Mouse (Mus musculus) hindbrain, embryonic 14.5 days (tissue): Measurements from ENCODE around the gene S100g. TPM values are rescaled to one million over a fixed set of nuclear protein-coding genes. Genes with fewer than 3 reads are reported as not detected.

Experiments
- ATAC-seq: fragments of 200-750 bp; cut with Nextera tagmentation; 2 replicates; pipeline ENCODE4 v1.8.0; 2017; ENCODE audit warnings: moderate number of reproducible peaks, mild to moderate bottlenecking, moderate TSS enrichment, moderate library complexity; ENCODE audit not compliant: low FRiP score
- DNase-seq: peaks from one replicate; pipeline ENCODE4 v3.0.0-alpha.2; 2015; ENCODE audit warnings: low spot score
- H3K27ac ChIP-seq: fragments of 300-500 bp; sonication (generic); 2 replicates; pipeline ENCODE4 v1.5.1; 2014; ENCODE audit warnings: mild to moderate bottlenecking, moderate library complexity
- H3K27me3 ChIP-seq: fragments of 300-500 bp; sonication (generic); 2 replicates; pipeline ENCODE4 v1.6.1; 2014; ENCODE audit warnings: mild to moderate bottlenecking, low read length, mixed read lengths; ENCODE audit not compliant: control insufficient read depth, insufficient read depth
- H3K36me3 ChIP-seq: fragments of 300-500 bp; sonication (generic); replicated peaks from 2 replicates; pipeline ENCODE4 v1.6.1; 2014; ENCODE audit not compliant: control insufficient read depth, insufficient read depth
- H3K4me1 ChIP-seq: fragments of 300-500 bp; sonication (generic); replicated peaks from 2 replicates; pipeline ENCODE4 v1.6.1; 2014; ENCODE audit warnings: antibody characterized with exemption, low read length, mixed read lengths; ENCODE audit not compliant: control insufficient read depth, insufficient read depth
- H3K4me2 ChIP-seq: fragments of 300-500 bp; sonication (generic); replicated peaks from 2 replicates; pipeline ENCODE4 v1.6.1; 2014; ENCODE audit warnings: mild to moderate bottlenecking, moderate library complexity
- H3K4me3 ChIP-seq: fragments of 300-500 bp; sonication (generic); replicated peaks from 2 replicates; pipeline ENCODE4 v1.5.1; 2014; ENCODE audit warnings: mild to moderate bottlenecking, low read length
- H3K9ac ChIP-seq: fragments of 300-500 bp; sonication (generic); 2 replicates; pipeline ENCODE4 v1.6.1; 2014
- H3K9me3 ChIP-seq: fragments of 300-500 bp; sonication (generic); 2 replicates; pipeline ENCODE4 v1.6.1; 2016; ENCODE audit warnings: low read length; ENCODE audit not compliant: control insufficient read depth
- WGBS: fragments of 180-500 bp; shearing (Covaris S2); extraction: QIAGEN DNeasy Blood & Tissue Kit; methylation state at CpG from one replicate; pipeline ENCODE4 v1.1.7; 2014; 5-methylcytosine and 5-hydroxymethylcytosine counted together
- polyA plus RNA-seq: library from polyadenylated mRNA; unstranded; fragments of >200 nt; fragmentation: Nextera tagmentation; extraction: Ambion mirVana; gene quantifications from 2 replicates; pipeline ENCODE4 v1.2.1, GENCODE M21; 2014

S100g gene
- 1.3 and 1.4 TPM in 2 replicates for polyA plus RNA-seq

DNA sequence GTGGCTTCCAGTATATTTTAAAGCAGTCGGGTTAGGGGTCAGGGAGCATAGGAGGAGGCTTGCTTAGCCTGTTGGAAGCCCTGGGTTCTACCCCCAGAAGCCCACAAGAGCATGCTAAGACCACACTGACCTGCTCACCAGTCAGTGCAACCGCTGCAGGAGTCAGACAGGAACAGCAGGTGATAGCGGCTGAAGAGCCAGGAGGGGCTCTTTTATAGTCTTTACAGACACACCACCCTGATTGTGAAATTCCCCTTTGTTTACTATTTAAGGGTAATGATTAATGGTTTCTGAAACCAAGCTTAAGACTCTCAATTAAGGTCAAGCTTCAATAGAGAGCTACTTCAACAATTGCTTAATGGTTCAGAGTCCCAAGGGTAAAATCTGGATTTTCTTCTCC is at the start of gene S100g:
S100g (minus strand) TSS at position 217 of the 400 bp plus-strand sequence.
- no peak for DNase-seq
- WGBS = 34% methylated on average over 3 of the region's 3 CpGs
- H3K9me3 ChIP-seq = no peaks in the 10 kb centered on the region
- H3K4me2 ChIP-seq = no peak within 1 kb of the TSS
- no peak within 1 kb of the TSS for H3K27ac ChIP-seq
- ATAC-seq = no peak
- no peak within 1 kb of the TSS for H3K9ac ChIP-seq
- peaks cover 18% of the 10 kb centered on the region; the same call in 1 of the 2 replicates for H3K27me3 ChIP-seq
- no peaks in the 10 kb centered on the region for H3K4me1 ChIP-seq
- no peaks in the 10 kb centered on the region for H3K36me3 ChIP-seq
- no peak within 1 kb of the TSS for H3K4me3 ChIP-seq

DNA sequence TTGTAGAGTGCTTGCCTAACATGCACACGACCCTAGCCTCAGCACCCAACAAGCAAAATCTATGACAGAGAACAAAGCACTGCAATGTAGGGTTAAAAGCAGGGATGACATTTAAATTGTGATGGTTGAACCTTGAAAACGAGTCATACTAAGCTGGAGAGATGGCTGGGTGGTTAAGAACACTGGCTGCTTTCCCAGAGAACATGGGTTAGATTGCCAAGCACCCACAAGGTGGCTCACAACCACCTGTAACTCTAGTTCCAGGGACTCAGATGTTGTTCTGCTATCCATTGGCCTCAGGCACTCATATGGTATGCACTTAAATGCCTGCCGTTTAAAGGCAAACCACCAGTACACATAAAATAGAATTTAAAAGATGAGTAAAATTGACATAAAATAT is 27.7 kb upstream of the S100g start:
- Histone ChIP-seq H3K9ac (no peak overlapping the region), H3K4me3 (no peak overlapping the region), H3K36me3 (peaks cover 6% of the 10 kb centered on the region; the same call in 1 of the 2 replicates), H3K9me3 (no peaks in the 10 kb centered on the region), H3K4me2 (no peak overlapping the region), H3K27me3 (peaks cover 5% of the 10 kb centered on the region; the same call in 1 of the 2 replicates), H3K27ac (no peak overlapping the region), H3K4me1 (no peaks in the 10 kb centered on the region)
- DNase-seq (no peak), ATAC-seq (no peak)
- WGBS = 80% methylated on average over 3 of the region's 3 CpGs

DNA sequence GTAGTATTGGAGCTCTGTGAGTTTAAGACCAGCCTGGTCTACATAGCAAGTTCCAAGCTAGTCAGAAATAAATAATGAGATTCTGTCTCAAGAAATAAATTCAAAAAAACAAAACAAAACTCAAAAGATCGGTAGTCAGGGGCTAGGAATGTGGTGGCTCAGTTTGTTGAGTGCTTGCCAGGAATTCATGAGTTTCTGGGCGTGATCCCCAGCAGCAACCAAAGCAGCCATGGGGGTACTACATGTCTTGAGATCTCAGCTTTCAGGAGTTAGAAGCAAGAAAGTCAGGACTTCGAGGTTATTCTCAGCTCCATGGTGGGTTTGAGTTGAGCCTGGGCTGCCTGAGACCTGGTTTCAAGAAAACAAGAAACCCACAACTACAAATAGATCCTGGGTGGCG is 27.0 kb upstream of the S100g start:
- 80% methylated on average over 4 of the region's 4 CpGs for WGBS
- Histone ChIP-seq H3K4me1 (no peaks in the 10 kb centered on the region), H3K36me3 (no peaks in the 10 kb centered on the region), H3K4me2 (no peak overlapping the region), H3K4me3 (no peak overlapping the region), H3K27ac (no peak overlapping the region), H3K27me3 (peaks cover 5% of the 10 kb centered on the region; the same call in 1 of the 2 replicates), H3K9ac (no peak overlapping the region), H3K9me3 (no peaks in the 10 kb centered on the region)
- DNase-seq (no peak), ATAC-seq (no peak)

DNA sequence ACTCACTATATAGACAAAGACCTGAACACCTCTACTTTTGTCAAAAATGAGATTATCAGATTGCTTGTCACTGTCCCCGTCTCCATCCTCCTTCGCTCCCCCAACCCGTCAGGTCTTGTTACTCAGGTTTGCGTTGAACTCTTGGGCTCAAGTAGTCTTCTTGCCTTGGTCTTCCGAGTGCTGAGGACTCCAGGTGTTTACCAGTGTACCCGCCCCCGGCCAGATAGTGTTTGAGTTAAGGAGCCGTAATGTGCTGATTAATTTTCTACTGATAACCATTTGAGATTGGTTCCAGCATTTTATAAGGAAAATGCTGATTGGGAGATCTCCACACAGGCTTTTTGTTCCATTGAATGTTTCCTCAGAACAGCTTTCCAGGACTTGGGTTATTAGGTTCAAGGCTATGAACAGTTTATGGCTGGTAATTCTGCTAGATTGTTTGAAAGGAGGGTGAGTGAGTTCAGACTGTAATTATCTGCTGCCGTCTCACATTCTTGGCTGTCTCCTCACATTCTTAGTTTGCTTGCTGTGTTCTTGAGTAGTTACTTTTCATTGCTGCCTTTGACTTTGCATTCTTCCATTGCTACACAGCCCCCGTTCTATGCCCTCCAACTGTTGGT is 22.6 kb upstream of the S100g start:
- H3K27me3 ChIP-seq = no peaks in the 10 kb centered on the region
- no peak overlapping the region for H3K4me3 ChIP-seq
- no peak for ATAC-seq
- no peak overlapping the region for H3K27ac ChIP-seq
- no peaks in the 10 kb centered on the region for H3K9me3 ChIP-seq
- H3K4me1 ChIP-seq = no peaks in the 10 kb centered on the region
- DNase-seq = no peak
- H3K4me2 ChIP-seq = no peak overlapping the region
- no peak overlapping the region for H3K9ac ChIP-seq
- WGBS = 94% methylated on average over 10 of the region's 10 CpGs
- H3K36me3 ChIP-seq = no peaks in the 10 kb centered on the region

DNA sequence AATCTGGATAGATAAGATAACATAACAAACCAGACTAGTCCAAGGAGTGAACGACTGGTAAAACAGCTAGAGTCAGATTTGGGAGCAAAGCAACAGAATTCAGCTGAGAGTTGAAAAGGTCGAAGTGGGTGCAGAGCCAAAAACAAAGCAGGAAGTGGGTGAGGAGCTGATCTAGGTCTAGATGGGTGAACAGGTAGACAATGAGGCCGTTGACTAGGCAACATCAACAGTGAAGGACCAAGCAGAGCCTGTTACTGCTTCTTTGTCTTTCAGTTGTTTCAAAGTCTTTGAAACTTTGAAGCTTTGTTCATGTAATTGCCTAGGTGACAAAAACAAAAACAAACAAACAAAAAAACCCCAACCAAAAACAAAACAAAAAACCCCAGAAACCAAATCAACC is 11.8 kb upstream of the S100g start:
- H3K9ac ChIP-seq = no peak overlapping the region
- WGBS = 85% methylated on average over 3 of the region's 3 CpGs
- H3K36me3 ChIP-seq = peaks cover 5% of the 10 kb centered on the region; the same call in 1 of the 2 replicates
- H3K27me3 ChIP-seq = 0 out of 2 replicates have a peak, but pooled peaks cover 3% of the 10 kb centered on the region
- no peak overlapping the region for H3K27ac ChIP-seq
- no peak overlapping the region for H3K4me3 ChIP-seq
- ATAC-seq (no peak), DNase-seq (no peak)
- H3K4me2 ChIP-seq = no peak overlapping the region
- H3K9me3 ChIP-seq = no peaks in the 10 kb centered on the region
- H3K4me1 ChIP-seq = no peaks in the 10 kb centered on the region

DNA sequence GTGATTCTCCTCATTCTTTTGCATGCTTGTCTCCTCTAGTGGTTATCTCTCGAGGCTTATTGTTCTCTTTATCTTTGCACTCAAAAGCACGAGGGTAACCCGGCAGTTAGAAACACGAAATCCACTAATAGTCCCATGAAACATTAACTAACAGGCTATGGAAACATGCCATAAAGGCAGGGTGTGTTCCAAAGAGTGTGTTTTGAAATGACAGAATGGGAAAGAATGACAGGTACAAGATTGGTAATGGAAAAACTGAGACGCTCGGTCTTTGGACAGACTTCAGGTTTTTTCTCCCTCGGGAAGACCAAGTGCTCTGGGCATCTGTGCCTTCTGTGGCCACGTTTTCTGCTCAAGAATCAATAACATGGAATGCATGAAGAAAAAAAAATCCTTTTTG is 3.1 kb upstream of the S100g start:
- H3K9me3 ChIP-seq = no peaks in the 10 kb centered on the region
- no peak overlapping the region for H3K27ac ChIP-seq
- ATAC-seq (no peak), DNase-seq (no peak)
- H3K27me3 ChIP-seq = 0 out of 2 replicates have a peak, but pooled peaks cover 18% of the 10 kb centered on the region
- H3K4me3 ChIP-seq = no peak overlapping the region
- H3K9ac ChIP-seq = no peak overlapping the region
- no peak overlapping the region for H3K4me2 ChIP-seq
- no peaks in the 10 kb centered on the region for H3K4me1 ChIP-seq
- no peaks in the 10 kb centered on the region for H3K36me3 ChIP-seq
- 69% methylated on average over 8 of the region's 8 CpGs for WGBS

DNA sequence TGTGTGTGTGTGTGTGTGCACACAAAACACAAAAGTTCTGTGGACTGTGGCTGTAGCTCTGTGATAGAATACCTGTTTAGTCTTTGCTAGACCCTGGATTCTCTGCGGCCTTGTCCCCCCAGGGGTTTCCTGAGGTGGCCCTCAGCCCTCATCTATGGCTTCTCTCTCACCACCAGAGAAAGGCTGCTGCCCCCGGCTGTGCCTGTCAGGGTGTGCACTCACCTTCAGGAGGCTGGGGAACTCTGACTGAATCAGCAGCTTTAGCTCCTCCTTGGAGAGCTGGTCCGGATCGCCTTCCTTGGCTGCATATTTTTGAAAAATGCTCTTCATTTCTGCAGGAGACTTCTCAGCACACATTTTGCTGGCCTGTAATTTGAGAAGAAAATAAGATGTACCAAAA is 559 bp downstream of the S100g start:
- Histone ChIP-seq H3K4me1 (no peaks in the 10 kb centered on the region), H3K27ac (no peak overlapping the region), H3K36me3 (no peaks in the 10 kb centered on the region), H3K4me3 (no peak overlapping the region), H3K4me2 (no peak overlapping the region), H3K9me3 (no peaks in the 10 kb centered on the region), H3K9ac (no peak overlapping the region), H3K27me3 (peaks cover 18% of the 10 kb centered on the region; the same call in 1 of the 2 replicates)
- DNase-seq (no peak), ATAC-seq (no peak)
- WGBS = 46% methylated on average over 4 of the region's 4 CpGs

DNA sequence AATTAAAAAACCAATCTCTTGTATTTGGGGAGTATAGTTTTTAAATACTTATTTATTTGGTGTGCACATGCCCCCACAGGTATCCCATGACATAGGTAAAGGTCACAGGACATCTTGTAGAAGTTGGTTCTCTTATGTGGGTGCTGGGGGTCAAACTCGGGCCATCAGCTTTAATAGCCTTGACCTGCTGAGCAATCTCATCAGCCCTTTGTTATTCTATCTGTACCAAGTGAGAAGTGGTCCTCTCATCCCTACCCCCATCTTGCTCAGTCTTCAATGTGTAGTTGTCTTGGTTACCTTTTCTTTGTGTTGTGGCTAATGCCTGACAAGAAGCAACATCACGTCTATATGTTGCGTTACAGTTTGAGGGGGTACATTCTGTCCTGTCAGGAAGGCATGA is 6.5 kb downstream of the S100g start:
- WGBS = 79% methylated on average over 3 of the region's 3 CpGs
- no peak overlapping the region for H3K4me2 ChIP-seq
- H3K36me3 ChIP-seq = no peaks in the 10 kb centered on the region
- no peak overlapping the region for H3K4me3 ChIP-seq
- H3K9ac ChIP-seq = no peak overlapping the region
- H3K27me3 ChIP-seq = no peaks in the 10 kb centered on the region; the same call in 1 of the 2 replicates
- ATAC-seq (no peak), DNase-seq (no peak)
- no peak overlapping the region for H3K27ac ChIP-seq
- H3K4me1 ChIP-seq = no peaks in the 10 kb centered on the region
- H3K9me3 ChIP-seq = no peaks in the 10 kb centered on the region

DNA sequence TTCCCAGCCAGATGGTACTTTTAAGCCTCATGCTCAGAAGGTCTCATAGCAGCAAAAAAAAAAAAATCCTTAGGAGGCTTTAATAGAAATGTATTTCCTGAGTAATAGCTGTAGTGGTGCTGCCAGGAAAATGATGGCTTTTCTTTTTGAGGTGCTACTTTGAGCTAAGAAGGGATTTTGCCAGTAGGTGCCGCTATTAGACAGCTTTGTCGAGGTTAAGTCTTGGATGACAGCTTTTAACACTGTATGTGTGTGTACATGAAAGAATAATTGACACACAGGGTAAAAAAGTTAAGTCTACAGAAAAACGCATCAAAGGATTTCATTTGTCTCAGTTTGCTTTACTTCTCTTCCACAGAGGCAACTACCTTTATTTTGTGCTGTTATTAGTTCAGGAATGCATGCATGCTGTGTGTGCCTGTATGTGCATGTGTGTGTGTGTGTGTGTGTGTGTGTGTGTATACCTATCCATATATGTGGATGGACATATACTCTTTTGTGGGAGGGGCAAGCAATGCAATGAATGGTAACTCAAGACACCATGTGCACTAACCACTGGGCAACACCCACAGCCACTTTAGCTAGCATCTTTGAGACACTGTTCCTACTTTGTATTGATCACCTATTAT is 14.5 kb downstream of the S100g start:
- no peak overlapping the region for H3K4me3 ChIP-seq
- peak; percentile 70; the same call in 1 of the 2 replicates for ATAC-seq
- H3K27me3 ChIP-seq = no peaks in the 10 kb centered on the region
- H3K36me3 ChIP-seq = no peaks in the 10 kb centered on the region
- peak; percentile 79 for DNase-seq
- no peak overlapping the region for H3K4me2 ChIP-seq
- no peaks in the 10 kb centered on the region for H3K4me1 ChIP-seq
- 27% methylated on average over 3 of the region's 3 CpGs for WGBS
- no peak overlapping the region for H3K9ac ChIP-seq
- H3K27ac ChIP-seq = no peak overlapping the region
- H3K9me3 ChIP-seq = no peaks in the 10 kb centered on the region
